ENCODE assay signal across 33 mouse cellular contexts in genomic region chr13:4249347-4249746, GRCm38 (mm10). TPM values are rescaled to one million over a fixed set of nuclear protein-coding genes. Genes with fewer than 3 reads are reported as not detected.
DNase-seq lines count a peak whose midpoint lies in the region; ATAC-seq and TF ChIP-seq lines count a peak whose summit lies in the region.
"Had no signal": no experiment of that assay in that cellular context is flagged by ENCODE, and none has a peak within 500 bp of the region (broad histone marks: within the 10 kb centered on the region; RNA-seq: fewer than 3 reads in every experiment).

No protein-coding gene starts in this region.

- H3K36me3 ChIP-seq in kidney, embryonic 15.5 days: no peaks in the 10 kb centered on the region
- H3K36me3 ChIP-seq in E14TG2a.4 (ENCODE audit: insufficient read depth, low read length) (no peaks in the 10 kb centered on the region), ES-E14 (ENCODE audit: control insufficient read depth, insufficient read depth, low read length, poor library complexity, severe bottlenecking) (no peaks in the 10 kb centered on the region)
- H3K36me3 ChIP-seq: embryonic facial prominence, embryonic 12.5 days; embryonic facial prominence, embryonic 15.5 days; G1E; heart, embryonic 12.5 days; heart, embryonic 15.5 days; hindbrain, embryonic 10.5 days; hindbrain, embryonic 13.5 days; intestine, embryonic 15.5 days had no signal

- H3K4me3 ChIP-seq in kidney, embryonic 15.5 days (replicated peaks): no peak overlapping the region
- H3K4me3 ChIP-seq in E14TG2a.4 (replicated peaks; ENCODE audit: low read length) (peak overlapping the region; percentile 29; the same call in 1 of the 2 replicates), ES-E14 (ENCODE audit: insufficient read depth in 1 of 2, low read depth in 1 of 2, low read length in 2 of 2, poor library complexity in 1 of 2, severe bottlenecking in 1 of 2) (0 out of 4 replicates have a peak overlapping the region, but pooled peaks of 1 of the 2 experiments have one; percentile 24)
- H3K4me3 ChIP-seq: embryonic facial prominence, embryonic 12.5 days; embryonic facial prominence, embryonic 15.5 days; heart, embryonic 12.5 days; heart, embryonic 15.5 days; hindbrain, embryonic 10.5 days; hindbrain, embryonic 13.5 days; intestine, embryonic 15.5 days had no signal

- peak; percentile 71 for ATAC-seq in kidney, embryonic 15.5 days (replicated peaks; ENCODE audit: low FRiP score)
- ATAC-seq: activated CD4-positive, CD25-positive, alpha-beta regulatory T cell, adult 4 months; forebrain, embryonic 14.5 days; forebrain, postnatal 0 days; hindbrain, embryonic 16.5 days; intestine, embryonic 15.5 days; Patski had no signal

- WGBS in kidney, embryonic 15.5 days: 29% methylated on average over 3 of the region's 3 CpGs

- no peak overlapping the region for H3K4me2 ChIP-seq in kidney, embryonic 15.5 days
- H3K4me2 ChIP-seq: embryonic facial prominence, embryonic 12.5 days; embryonic facial prominence, embryonic 15.5 days; heart, embryonic 12.5 days; heart, embryonic 15.5 days; hindbrain, embryonic 13.5 days; intestine, embryonic 15.5 days had no signal

- no peak for DNase-seq in kidney, postnatal 4 days
- DNase-seq in ES-E14 (ENCODE audit: low read depth, low spot score): no peak
- no peak for DNase-seq in left cerebral cortex, adult 11 months (ENCODE audit: low spot score)
- DNase-seq in frontal cortex, postnatal 36 days (ENCODE audit: low spot score in 2 of 2): no peak
- DNase-seq: adrenal gland, postnatal 10 days; adrenal gland, postnatal 36 days; B cell, adult 2 months; cerebellum, adult 18-20 months; cerebellum, adult 9-10 months; cerebellum, postnatal 14 days; forebrain, postnatal 0 days; gastrocnemius, postnatal 25 days; heart, adult 18-20 months; heart, postnatal 10 days; heart, postnatal 36 days had no signal

- H3K27me3 ChIP-seq in kidney, embryonic 15.5 days: no peaks in the 10 kb centered on the region
- peaks cover 4% of the 10 kb centered on the region; the same call in 1 of the 2 replicates for H3K27me3 ChIP-seq in E14TG2a.4 (ENCODE audit: insufficient read depth, low read length)
- H3K27me3 ChIP-seq: CH12.LX; embryonic facial prominence, embryonic 12.5 days; embryonic facial prominence, embryonic 15.5 days; heart, embryonic 12.5 days; heart, embryonic 15.5 days; hindbrain, embryonic 13.5 days; intestine, embryonic 15.5 days; Patski had no signal

- H3K4me1 ChIP-seq in kidney, embryonic 15.5 days: peaks cover 18% of the 10 kb centered on the region; the same call in 1 of the 2 replicates
- H3K4me1 ChIP-seq in E14TG2a.4 (replicated peaks; ENCODE audit: low read depth, low read length) (peaks cover 35% of the 10 kb centered on the region), ES-E14 (ENCODE audit: control insufficient read depth in 2 of 2, insufficient read depth in 2 of 2, low read length in 2 of 2, poor library complexity in 1 of 2) (peaks cover 9 to 10% of the 10 kb centered on the region in 2 experiments)
- H3K4me1 ChIP-seq: embryonic facial prominence, embryonic 12.5 days; heart, embryonic 12.5 days; heart, embryonic 15.5 days; hindbrain, embryonic 13.5 days; intestine, embryonic 15.5 days had no signal

- in situ Hi-C loops in ES-E14 (cut with MboI; ENCODE audit: low sequenced_read_pairs in 2 of 2, unreplicated experiment in 2 of 2): no loop called here

- no peaks in the 10 kb centered on the region for H3K9me3 ChIP-seq in kidney, embryonic 15.5 days (replicated peaks)
- H3K9me3 ChIP-seq in E14TG2a.4 (ENCODE audit: low read length) (no peaks in the 10 kb centered on the region), ES-E14 (ENCODE audit: control insufficient read depth, insufficient read depth, low read depth, low read length) (no peaks in the 10 kb centered on the region)
- H3K9me3 ChIP-seq: embryonic facial prominence, embryonic 12.5 days; embryonic facial prominence, embryonic 15.5 days; G1E; heart, embryonic 12.5 days; heart, embryonic 15.5 days; hindbrain, embryonic 10.5 days; hindbrain, embryonic 13.5 days; intestine, embryonic 15.5 days had no signal

- TF ChIP-seq CTCF in E14TG2a.4 (conservative IDR thresholded peaks at IDR 0.05; ENCODE audit: low read length): no peak

- H3K9ac ChIP-seq in kidney, embryonic 15.5 days: no peak overlapping the region
- H3K9ac ChIP-seq in ES-E14 (ENCODE audit: insufficient read depth, low read depth, low read length, poor library complexity, severe bottlenecking): no peak overlapping the region
- H3K9ac ChIP-seq: embryonic facial prominence, embryonic 12.5 days; embryonic facial prominence, embryonic 15.5 days; forebrain, postnatal 0 days; heart, embryonic 12.5 days; heart, embryonic 15.5 days; hindbrain, embryonic 13.5 days; intestine, embryonic 15.5 days had no signal

- H3K27ac ChIP-seq in kidney, embryonic 15.5 days: peak overlapping the region; percentile 48
- no peak overlapping the region for H3K27ac ChIP-seq in ES-E14 (ENCODE audit: insufficient read depth, low read depth, low read length, poor library complexity, severe bottlenecking)
- H3K27ac ChIP-seq: embryonic facial prominence, embryonic 12.5 days; embryonic facial prominence, embryonic 15.5 days; heart, embryonic 15.5 days; hindbrain, embryonic 10.5 days; hindbrain, embryonic 13.5 days; intestine, embryonic 15.5 days had no signal

TF ChIP-seq in ES-E14, 5 proteins besides CTCF, POLR2A, EP300 and RAD21:
- TF ChIP-seq CHD2 (IDR thresholded peaks at IDR 0.05; ENCODE audit: low read depth, low read length) (no peak), ZNF384 (IDR thresholded peaks at IDR 0.05; ENCODE audit: low read depth, low read length) (peak; percentile 60)

RNA-seq across cellular contexts. Expression of gene Akr1c19, which starts 20.8 kb away (rescaled TPM):
- polyA plus RNA-seq in kidney, embryonic 15.5 days (2015; fragmentation: Nextera tagmentation; extraction: Ambion mirVana): 33.4 and 34.6 TPM in 2 replicates
- 0.11 TPM in 1 of 2 replicates, not detected in the other for total RNA-seq in ES-E14 (2012; rRNA removed)
- total RNA-seq: CH12.LX had no signal
- polyA plus RNA-seq: activated CD4-positive, CD25-positive, alpha-beta regulatory T cell, adult 4 months; G1E had no signal

RNA-seq across cellular contexts. Expression of gene Akr1c12, which starts 29.9 kb away (rescaled TPM):
- polyA plus RNA-seq in kidney, embryonic 15.5 days (2015; fragmentation: Nextera tagmentation; extraction: Ambion mirVana): 2.1 and 2.3 TPM in 2 replicates
- total RNA-seq in ES-E14 (2012; rRNA removed): 0.76 TPM in 1 of 2 replicates, not detected in the other
- total RNA-seq: adrenal gland, adult 18-20 months; forebrain, postnatal 0 days; gastrocnemius, adult 8-10 months; gastrocnemius, postnatal 25 days; heart, adult 18-20 months; heart, postnatal 10 days; heart, postnatal 36 days had no signal
- polyA plus RNA-seq: embryonic facial prominence, embryonic 15.5 days; frontal cortex, adult 2 months had no signal

RNA-seq across cellular contexts. Expression of gene Akr1c13, which starts 58.4 kb away (rescaled TPM):
- 5.9 and 6.5 TPM in 2 replicates for polyA plus RNA-seq in kidney, embryonic 15.5 days (2015; fragmentation: Nextera tagmentation; extraction: Ambion mirVana)
- 0.74 and 2.2 TPM in 2 replicates for total RNA-seq in ES-E14 (2012; rRNA removed)
